Mouse (Mus musculus) bone marrow macrophage, adult 2 months (primary cell): ENCODE data around the gene Cyth1.

Experiments
- CTCF ChIP-seq: IDR thresholded peaks from 2 replicates; pipeline ENCODE4 v1.5.1; 2012; ENCODE audit warnings: low read depth, mild to moderate bottlenecking, low read length, moderate library complexity
- POLR2A ChIP-seq: IDR thresholded peaks from 2 replicates; pipeline ENCODE4 v1.6.1; 2012; ENCODE audit warnings: mild to moderate bottlenecking, low read depth, low read length, borderline replicate concordance

- TF ChIP-seq CTCF (no peak), POLR2A (no peak)
Observed at GRCm38 (mm10) chr11:118140771-118141565, 107.4 kb downstream of the Cyth1 start.
